Mouse (Mus musculus): ENCODE data around the gene Elp6.

DNA sequence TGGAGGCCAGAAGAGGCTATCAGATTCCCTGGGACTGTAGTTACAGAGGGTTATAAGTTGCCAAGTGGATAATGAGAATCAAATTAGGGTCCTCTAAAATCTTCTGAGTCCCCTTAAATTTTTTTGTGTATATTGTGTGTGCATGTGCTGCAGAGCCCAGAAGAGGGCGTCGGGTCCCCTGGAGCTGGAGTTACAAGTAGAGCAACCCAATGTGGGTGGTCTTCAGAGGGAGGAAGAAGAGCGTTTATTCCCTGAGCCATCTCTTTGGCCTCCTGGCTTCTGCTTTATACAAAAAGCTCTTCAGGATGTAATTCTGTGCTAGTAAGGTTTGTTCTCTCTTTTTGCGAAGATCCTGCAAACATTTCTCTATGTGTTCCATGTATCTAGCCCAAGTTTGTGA, 457 bp upstream of the Elp6 start:
- no peak for TF ChIP-seq MAFK (IDR thresholded peaks at IDR 0.05; ENCODE audit: insufficient read depth, low read depth, low read length)
- TF ChIP-seq ZC3H11A (IDR thresholded peaks at IDR 0.05; ENCODE audit: borderline replicate concordance, low read depth, low read length): no peak
- no peak for TF ChIP-seq CHD2 (IDR thresholded peaks at IDR 0.05; ENCODE audit: low read depth, low read length)
- TF ChIP-seq HCFC1 (IDR thresholded peaks at IDR 0.05; ENCODE audit: borderline replicate concordance, insufficient read depth, low read length): no peak

Measured in ES-E14 (cell line).